Mouse (Mus musculus): ENCODE measurements around the gene Msx3. TPM values are rescaled to one million over a fixed set of nuclear protein-coding genes. Genes with fewer than 3 reads are reported as not detected.
A peak's percentile ranks its signal among the peaks of the same experiment; 100 is the strongest.

The Msx3 gene
- polyA plus RNA-seq, 1 experiment: not detected

DNA sequence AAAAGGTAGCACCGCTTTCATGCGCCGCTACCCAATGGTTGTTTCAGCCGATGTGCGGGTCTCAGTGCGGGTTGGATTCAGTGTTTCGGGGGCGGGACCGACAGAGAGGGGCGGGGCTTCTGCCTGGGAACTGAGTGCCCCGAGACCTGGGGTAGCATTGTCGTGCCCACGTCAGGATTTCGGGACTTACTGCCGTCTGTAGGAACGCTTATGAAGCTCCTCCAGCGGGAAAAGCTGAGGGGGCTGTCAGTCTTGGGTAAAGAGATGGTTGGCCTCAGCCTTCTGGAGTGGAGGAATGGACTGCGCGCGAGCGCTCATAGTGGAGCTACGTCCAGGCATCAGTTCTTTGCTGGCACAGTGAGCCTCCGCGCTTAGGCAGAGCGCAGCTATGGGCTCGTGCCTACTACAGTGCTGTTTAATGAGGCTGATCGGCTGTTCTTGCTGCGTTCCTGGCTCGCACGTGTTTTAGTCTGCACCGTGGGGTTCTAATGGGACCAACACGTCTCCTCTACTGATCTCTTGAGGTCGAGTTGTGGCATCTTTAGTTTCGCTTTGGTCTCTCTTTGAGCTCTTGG, 313 bp upstream of the Msx3 start:
- TF ChIP-seq POLR2A (IDR thresholded peaks at IDR 0.05; ENCODE audit: borderline replicate concordance, insufficient read depth, low read length) (no peak), CTCF (IDR thresholded peaks at IDR 0.05; ENCODE audit: borderline replicate concordance, insufficient read depth, low read depth, low read length) (no peak)
- DNase-seq: no peak
- Histone ChIP-seq H3K4me3 (replicated peaks; ENCODE audit: insufficient read depth, low read depth, low read length) (no peak overlapping the region), H3K27me3 (ENCODE audit: control insufficient read depth, insufficient read depth, low read length) (peaks cover 2% of the 10 kb centered on the region; the same call in 1 of the 2 replicates), H3K27ac (ENCODE audit: insufficient read depth, low read length) (no peak overlapping the region), H3K4me1 (ENCODE audit: control insufficient read depth, insufficient read depth, low read length) (peaks cover 5% of the 10 kb centered on the region; the same call in 1 of the 2 replicates)
- under 1% methylated on average over 34 of the region's 34 CpGs for WGBS

DNA sequence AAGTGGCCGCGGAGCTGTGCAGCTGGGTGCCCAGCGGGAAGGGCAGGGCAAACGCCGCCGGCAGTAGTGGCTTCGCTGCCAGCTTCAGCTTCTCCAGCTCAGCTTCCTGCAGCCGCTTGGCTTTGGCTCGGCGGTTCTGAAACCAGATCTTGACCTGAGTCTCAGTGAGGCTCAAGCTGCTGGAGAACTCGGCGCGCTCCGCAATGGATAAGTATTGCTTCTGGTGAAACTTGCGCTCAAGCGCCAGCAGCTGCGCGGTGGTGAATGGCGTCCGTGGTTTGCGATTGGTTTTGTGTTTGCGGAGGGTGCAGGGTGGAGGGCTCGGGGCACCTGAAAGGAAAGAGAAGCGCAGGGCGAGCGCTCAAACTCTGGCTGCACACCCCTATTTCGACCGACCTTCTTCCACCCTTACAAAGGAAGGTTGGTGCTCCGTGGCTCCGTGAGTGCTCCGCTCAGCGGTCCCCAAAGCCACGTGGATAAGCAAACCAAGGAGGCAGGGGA, 1.0 kb downstream of the Msx3 start:
- no peak overlapping the region for H3K27ac ChIP-seq (ENCODE audit: insufficient read depth, low read length)
- under 1% methylated on average over 33 of the region's 33 CpGs for WGBS

DNA sequence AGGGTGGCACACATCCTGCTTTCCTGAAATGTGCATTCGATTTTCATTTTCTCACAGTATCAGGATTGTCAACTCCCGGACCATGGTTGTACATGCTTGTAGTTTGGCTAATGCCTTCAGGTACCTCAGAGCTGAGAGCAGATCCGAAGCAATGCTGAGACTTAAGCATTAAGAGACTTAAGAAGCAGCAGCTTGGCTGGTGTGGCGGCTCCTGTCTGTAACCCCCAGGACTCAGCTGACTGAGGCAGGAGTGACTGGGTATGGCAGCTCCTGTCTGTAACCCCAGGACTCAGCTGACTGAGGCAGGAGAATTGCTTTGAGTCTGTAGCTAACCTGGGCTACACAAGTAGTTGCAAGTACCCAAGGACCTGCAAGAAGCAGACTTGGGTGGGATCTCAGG, 3.3 kb downstream of the Msx3 start:
- no peak for TF ChIP-seq POLR2A (IDR thresholded peaks at IDR 0.05; ENCODE audit: borderline replicate concordance, insufficient read depth, low read length)
- no peak for TF ChIP-seq CTCF (IDR thresholded peaks at IDR 0.05; ENCODE audit: borderline replicate concordance, insufficient read depth, low read depth, low read length)
- WGBS: 81% methylated on average over 4 of the region's 4 CpGs
- no peak for DNase-seq
- Histone ChIP-seq H3K4me1 (ENCODE audit: control insufficient read depth, insufficient read depth, low read length) (peaks cover 5% of the 10 kb centered on the region; the same call in 1 of the 2 replicates), H3K4me3 (replicated peaks; ENCODE audit: insufficient read depth, low read depth, low read length) (no peak overlapping the region), H3K27ac (ENCODE audit: insufficient read depth, low read length) (no peak overlapping the region), H3K27me3 (ENCODE audit: control insufficient read depth, insufficient read depth, low read length) (peaks cover 2% of the 10 kb centered on the region; the same call in 1 of the 2 replicates)

More for the DNA sequence above, 1.0 kb downstream of the Msx3 start:
- Histone ChIP-seq H3K4me3 (replicated peaks; ENCODE audit: insufficient read depth, low read depth, low read length) (no peak overlapping the region), H3K4me1 (ENCODE audit: control insufficient read depth, insufficient read depth, low read length) (peaks cover 5% of the 10 kb centered on the region; the same call in 1 of the 2 replicates), H3K27me3 (ENCODE audit: control insufficient read depth, insufficient read depth, low read length) (peaks cover 2% of the 10 kb centered on the region; the same call in 1 of the 2 replicates)
- no peak for DNase-seq
- TF ChIP-seq POLR2A (IDR thresholded peaks at IDR 0.05; ENCODE audit: borderline replicate concordance, insufficient read depth, low read length): no peak
- no peak for TF ChIP-seq CTCF (IDR thresholded peaks at IDR 0.05; ENCODE audit: borderline replicate concordance, insufficient read depth, low read depth, low read length)

DNA sequence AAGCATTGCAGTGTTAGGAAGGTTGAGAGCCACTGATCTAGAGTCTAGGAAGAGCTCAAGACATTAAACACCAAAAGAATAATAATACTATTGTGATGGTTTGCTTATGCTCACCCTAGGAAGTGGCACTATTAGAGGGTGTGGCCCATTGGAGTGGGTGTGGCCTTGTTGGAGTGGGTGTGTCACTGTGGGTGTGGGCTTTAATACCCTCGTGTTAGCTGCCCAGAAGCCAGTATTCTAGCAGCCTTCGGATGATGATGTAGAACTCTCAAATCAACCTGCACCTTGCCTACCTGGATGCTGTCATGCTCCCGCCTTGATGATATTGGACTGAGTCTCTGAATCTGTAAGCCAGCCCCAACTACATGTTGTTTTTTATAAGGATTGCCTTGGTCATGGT, 6.2 kb downstream of the Msx3 start:
- TF ChIP-seq CTCF (IDR thresholded peaks at IDR 0.05; ENCODE audit: borderline replicate concordance, insufficient read depth, low read depth, low read length) (no peak), POLR2A (IDR thresholded peaks at IDR 0.05; ENCODE audit: borderline replicate concordance, insufficient read depth, low read length) (no peak)
- H3K27me3 ChIP-seq (ENCODE audit: control insufficient read depth, insufficient read depth, low read length): no peaks in the 10 kb centered on the region
- peaks cover 2% of the 10 kb centered on the region; the same call in 1 of the 2 replicates for H3K4me1 ChIP-seq (ENCODE audit: control insufficient read depth, insufficient read depth, low read length)
- no peak overlapping the region for H3K4me3 ChIP-seq (replicated peaks; ENCODE audit: insufficient read depth, low read depth, low read length)
- 69% methylated on average over 3 of the region's 3 CpGs for WGBS
- no peak for DNase-seq
- H3K27ac ChIP-seq (ENCODE audit: insufficient read depth, low read length): no peak overlapping the region

GRCm38 (mm10) chr7:140037171-140037555, 11.7 kb downstream of the Msx3 start:
- DNase-seq: no peak
- 25% methylated on average over 3 of the region's 3 CpGs for WGBS
- no peaks in the 10 kb centered on the region for H3K27me3 ChIP-seq (ENCODE audit: control insufficient read depth, insufficient read depth, low read length)
- peaks cover 6% of the 10 kb centered on the region; the same call in 1 of the 2 replicates for H3K4me1 ChIP-seq (ENCODE audit: control insufficient read depth, insufficient read depth, low read length)
- no peak overlapping the region for H3K27ac ChIP-seq (ENCODE audit: insufficient read depth, low read length)
- peak overlapping the region; percentile 83 for H3K4me3 ChIP-seq (replicated peaks; ENCODE audit: insufficient read depth, low read depth, low read length)
- TF ChIP-seq CTCF (IDR thresholded peaks at IDR 0.05; ENCODE audit: borderline replicate concordance, insufficient read depth, low read depth, low read length) (no peak), POLR2A (IDR thresholded peaks at IDR 0.05; ENCODE audit: borderline replicate concordance, insufficient read depth, low read length) (no peak)

- Histone ChIP-seq H3K27me3 (ENCODE audit: control insufficient read depth, insufficient read depth, low read length) (no peaks in the 10 kb centered on the region), H3K27ac (ENCODE audit: insufficient read depth, low read length) (peak within 1 kb of the TSS; percentile 96), H3K4me1 (ENCODE audit: control insufficient read depth, insufficient read depth, low read length) (peaks cover 6% of the 10 kb centered on the region; the same call in 1 of the 2 replicates), H3K4me3 (replicated peaks; ENCODE audit: insufficient read depth, low read depth, low read length) (peak within 1 kb of the TSS; percentile 83)
- DNase-seq: peak; percentile 95 to 96
- TF ChIP-seq CTCF (IDR thresholded peaks at IDR 0.05; ENCODE audit: borderline replicate concordance, insufficient read depth, low read depth, low read length): no peak
- TF ChIP-seq POLR2A (IDR thresholded peaks at IDR 0.05; ENCODE audit: borderline replicate concordance, insufficient read depth, low read length): peak; percentile 75
- WGBS: 1% methylated on average over 68 of the region's 69 CpGs
Observed at GRCm38 (mm10) chr7:140036281-140037170, 12.4 kb downstream of the Msx3 start, which contains the start of the genes Zfp511 and Tubgcp2. Gene Zfp511 (plus strand): TSS chr7:140036391. Gene Tubgcp2 (minus strand): TSS chr7:140036669.

- no peak for DNase-seq
- H3K27ac ChIP-seq (ENCODE audit: insufficient read depth, low read length): no peak overlapping the region
- peak overlapping the region; percentile 83 for H3K4me3 ChIP-seq (replicated peaks; ENCODE audit: insufficient read depth, low read depth, low read length)
- WGBS: 7% methylated on average over 7 of the region's 7 CpGs
- TF ChIP-seq POLR2A (IDR thresholded peaks at IDR 0.05; ENCODE audit: borderline replicate concordance, insufficient read depth, low read length) (no peak), CTCF (IDR thresholded peaks at IDR 0.05; ENCODE audit: borderline replicate concordance, insufficient read depth, low read depth, low read length) (no peak)
- peaks cover 6% of the 10 kb centered on the region; the same call in 1 of the 2 replicates for H3K4me1 ChIP-seq (ENCODE audit: control insufficient read depth, insufficient read depth, low read length)
- H3K27me3 ChIP-seq (ENCODE audit: control insufficient read depth, insufficient read depth, low read length): no peaks in the 10 kb centered on the region
Observed at GRCm38 (mm10) chr7:140035456-140035855, 13.4 kb downstream of the Msx3 start.
